Mouse (Mus musculus) 416B (cell line): ENCODE results near the gene Myocos.
"Not testable (repeated sequence)": the region's sequence is repeated elsewhere in the genome, so short reads cannot be mapped to it uniquely, and the experiment has no call there.

ENCODE experiments used
- DNase-seq: peaks from one replicate; pipeline ENCODE4 v3.0.0; 2011; ENCODE audit warnings: low read depth

Myocos gene

DNA sequence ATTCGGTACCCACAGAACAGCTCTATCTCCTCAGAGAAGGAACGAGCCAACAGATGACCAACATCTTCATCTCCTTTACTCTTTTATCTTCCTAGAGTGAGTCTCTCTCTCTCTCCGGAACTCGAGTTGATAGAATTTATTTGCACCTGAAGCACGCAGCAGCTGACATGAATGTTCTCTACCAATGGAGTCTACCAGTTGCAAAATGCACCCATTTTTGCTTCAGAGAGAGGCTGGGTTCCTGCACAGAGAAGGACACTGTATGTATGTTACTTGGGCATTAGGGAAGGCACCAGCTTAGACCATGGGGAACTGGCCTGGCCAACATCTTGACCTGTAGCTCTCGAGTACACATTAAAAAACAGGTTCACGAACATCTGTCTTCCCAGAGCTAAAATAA, at the start of gene Myocos:
Myocos (minus strand) TSS at position 101 of the 400 bp plus-strand sequence.
- DNase-seq: no peak

DNA sequence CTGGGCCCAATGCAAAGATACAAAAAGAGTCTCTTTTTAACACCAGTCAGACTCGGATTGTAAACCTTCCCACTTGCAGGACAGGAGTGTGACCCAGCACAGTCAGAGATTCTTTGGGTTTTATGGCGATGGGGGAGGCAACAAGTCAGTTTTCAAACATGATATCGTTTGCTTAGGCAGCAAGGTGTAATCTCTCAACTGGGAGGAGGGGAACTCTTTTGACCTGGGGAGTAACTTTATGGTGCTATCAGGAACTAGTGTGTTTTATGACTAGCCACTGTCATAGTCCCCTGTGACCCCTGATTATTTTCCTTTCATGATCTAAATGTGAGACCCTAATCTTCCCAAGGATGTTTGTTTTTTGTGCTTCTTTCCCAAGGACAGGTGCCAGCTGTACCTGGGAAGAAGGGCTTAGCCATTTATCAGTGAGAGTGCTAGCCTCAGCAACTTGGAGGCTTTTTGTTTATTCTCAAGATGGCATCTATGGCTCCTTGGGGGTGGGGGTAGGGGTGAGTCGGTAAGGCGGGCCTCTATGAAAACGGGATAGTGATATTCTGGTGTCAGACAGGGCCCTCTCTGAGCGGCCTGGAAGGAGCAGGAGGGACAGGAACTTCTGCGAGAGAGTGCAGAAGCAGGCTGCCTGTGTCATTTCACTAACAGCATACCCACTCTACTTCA, 42.5 kb upstream of the Myocos start:
- DNase-seq: no peak

DNA sequence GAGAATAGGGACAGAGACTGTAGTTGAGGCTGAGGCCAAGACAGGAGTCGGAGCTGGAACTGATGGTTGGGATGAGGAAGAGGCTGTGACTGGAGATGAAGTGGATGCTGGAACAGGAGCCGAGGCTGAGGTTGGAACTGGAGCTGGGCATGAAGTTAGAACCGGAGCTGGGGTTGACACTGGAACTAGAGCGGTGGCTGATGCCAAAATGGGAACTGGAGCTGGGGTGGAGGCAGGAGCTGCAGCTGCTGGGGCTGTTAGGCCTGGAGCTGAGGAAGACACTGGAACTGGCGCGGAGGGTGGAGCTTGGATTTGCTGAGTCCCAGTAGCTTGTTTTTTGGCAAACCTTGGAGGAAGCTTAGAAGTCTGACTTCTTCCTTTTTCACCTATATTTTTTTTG, 39.8 kb upstream of the Myocos start:
- DNase-seq: no peak

DNA sequence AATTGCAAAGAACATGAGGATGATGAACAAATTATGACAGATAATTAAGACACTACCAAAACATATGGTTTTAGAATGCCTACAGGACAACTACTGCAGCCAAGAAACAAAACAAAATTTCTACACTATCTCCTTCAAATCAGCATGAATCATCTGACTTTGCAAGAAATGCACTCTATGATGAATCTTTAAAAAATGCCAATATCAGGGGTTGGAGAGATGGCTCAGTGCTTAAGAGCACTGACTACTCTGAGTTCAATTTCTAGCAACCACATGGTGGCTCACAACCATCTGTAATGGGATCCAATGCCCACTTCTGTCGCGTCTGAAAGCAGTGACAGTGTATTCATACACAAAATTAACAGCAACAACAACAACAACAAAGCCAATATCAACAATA, 35.7 kb upstream of the Myocos start:
- DNase-seq: no peak

DNA sequence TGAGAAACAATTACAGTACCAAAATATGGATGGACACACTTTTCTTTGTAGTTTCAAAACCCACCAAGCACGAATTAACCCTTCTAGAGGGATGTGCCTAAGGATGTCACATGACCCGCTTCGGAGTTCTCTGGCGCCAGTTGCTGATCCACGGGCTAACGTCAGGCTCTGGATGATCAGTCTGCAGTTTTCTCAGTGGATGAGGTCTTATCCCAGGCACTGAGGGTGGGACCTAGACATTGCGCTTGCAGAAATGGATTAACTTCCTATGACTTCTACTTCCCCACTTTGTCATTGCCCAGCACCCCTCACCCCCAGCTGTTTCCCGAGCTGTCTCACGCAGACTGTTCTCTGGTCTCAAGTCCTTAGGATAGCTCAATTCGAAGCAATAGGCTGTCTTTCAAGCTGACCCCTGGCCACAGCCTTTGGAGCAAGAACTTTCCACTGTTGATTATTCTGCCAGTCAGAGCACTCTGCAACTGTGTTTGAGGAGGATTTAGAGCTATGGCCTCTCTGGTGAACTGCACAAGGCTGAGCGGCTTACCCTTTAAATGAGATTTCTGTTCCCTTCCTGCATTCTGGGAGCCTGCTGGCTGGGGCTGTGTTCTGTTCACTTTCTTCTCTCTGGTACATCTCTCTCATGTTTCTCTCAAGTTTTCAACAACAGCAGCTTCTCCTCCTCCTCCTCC, 7.6 kb upstream of the Myocos start:
- no peak for DNase-seq

DNA sequence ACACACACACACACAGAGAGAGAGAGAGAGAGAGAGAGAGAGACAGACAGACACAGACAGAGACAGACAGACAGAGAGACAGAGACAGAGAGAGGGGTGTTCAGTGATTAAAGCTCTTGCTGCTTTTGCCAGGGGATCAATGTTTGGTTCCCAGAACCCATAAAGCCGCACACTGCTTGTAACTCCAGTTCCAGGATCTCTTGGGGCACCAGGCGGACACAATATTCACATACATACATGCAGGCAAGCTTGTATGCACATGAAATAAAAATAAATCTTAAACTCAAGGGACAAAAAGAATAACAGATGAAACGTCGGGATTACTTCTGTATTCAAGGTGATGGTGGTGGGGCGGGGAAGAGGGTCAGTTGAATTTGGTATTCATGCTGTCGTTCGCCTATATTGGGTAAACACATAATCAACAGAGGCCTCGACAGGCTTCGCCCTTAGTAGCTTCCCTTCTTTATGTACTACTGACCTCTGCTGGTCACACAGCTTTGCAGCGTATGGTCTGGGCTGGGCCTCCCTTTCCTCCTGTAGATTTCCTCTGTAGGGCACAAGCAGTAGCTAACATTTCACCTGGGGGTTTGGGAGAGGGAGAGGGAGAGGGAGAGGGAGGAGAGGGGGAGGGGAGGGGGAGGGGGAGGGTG, 6.9 kb upstream of the Myocos start:
- DNase-seq: peak; percentile 81

DNA sequence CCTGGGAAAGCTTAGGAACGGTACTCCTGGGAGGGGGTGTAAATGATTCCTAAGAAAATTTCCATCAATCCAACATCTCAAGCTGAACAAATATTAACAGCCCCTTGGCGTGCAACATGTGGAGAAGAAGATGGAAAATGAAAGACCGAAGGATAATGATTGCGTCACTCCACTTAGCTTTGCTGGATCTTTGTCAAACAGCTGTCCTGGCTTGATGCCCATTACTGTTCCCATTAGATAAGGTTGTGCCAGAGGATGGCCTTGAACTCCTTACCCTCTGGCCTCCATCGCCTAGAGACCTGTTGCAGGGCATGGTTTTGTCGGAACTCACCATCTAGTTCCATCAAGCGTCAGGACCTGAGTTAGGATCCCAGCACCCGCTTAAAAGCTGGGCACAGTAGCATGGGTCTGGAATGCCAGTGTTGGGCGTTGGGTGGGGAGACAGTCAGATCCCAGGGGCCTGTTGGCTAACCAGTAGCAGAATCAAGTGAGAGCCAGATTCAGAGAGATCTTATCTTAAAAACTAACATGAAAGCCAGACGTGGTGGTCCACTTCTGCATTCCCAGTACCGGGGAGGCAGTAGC, 2.3 kb upstream of the Myocos start:
- DNase-seq: peak; percentile 64

DNA sequence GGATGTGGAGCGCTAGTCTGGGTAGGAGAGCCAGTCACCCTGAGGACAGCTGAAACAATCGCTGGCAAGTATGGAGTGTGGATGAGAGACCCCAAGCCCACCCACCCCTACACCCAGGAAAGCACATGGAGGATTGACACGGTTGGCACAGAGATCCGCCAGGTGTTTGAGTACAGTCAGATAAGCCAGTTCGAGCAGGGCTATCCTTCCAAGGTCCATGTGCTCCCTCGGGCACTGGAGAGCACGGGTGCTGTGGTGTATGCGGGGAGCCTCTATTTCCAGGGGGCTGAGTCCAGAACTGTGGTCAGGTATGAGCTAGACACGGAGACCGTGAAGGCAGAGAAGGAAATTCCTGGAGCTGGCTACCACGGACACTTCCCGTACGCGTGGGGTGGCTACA, 9.6 kb downstream of the Myocos start:
- no peak for DNase-seq

DNA sequence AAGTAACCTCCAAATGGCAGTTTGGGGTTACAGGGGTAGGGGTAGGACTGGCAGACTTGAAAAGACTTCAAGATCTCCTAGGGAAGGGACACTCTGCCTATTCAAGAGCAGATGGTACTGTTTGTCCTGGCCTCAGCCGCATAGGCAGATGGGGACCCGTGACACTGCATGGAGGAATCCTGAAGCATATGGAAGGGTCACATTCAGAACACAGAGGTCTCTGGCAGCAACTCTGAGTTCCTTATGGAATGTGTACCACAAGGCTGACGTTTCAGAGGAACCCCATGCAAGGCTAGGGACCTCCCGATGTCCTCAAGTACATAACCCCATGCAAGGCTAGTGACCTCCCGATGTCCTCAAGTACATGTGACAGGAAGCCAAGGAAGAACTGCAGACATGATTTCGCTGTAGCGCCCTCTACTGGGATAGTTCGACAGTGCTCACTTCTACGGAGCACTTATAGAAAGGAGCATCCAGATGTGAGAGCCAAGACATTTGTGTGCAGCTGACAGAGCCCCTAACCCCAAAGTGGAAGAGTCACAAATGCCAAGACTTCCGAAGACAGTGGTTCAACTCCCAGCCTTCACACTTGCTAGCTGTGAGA, 11.8 kb downstream of the Myocos start:
- DNase-seq: peak; percentile 40

DNA sequence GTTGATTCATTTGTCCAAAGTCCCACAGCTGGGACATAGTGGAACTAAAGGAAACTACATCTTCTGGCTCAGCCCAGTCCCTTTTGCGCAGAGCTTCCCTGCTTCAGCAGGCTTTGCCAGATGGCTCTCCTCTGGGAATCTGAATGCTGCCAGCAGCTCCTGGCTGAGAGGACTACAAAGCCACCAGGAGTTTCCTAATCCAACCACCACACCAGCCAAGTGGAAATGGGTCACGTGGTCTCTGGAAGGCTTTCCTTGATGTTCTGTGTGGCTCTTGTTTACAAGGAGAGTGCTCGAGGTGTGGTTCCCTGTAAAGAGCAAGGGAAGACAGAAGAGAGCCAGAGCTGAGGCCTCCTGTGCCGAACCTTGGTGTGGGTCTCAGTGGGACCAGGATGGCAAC, 14.3 kb downstream of the Myocos start:
- no peak for DNase-seq

DNA sequence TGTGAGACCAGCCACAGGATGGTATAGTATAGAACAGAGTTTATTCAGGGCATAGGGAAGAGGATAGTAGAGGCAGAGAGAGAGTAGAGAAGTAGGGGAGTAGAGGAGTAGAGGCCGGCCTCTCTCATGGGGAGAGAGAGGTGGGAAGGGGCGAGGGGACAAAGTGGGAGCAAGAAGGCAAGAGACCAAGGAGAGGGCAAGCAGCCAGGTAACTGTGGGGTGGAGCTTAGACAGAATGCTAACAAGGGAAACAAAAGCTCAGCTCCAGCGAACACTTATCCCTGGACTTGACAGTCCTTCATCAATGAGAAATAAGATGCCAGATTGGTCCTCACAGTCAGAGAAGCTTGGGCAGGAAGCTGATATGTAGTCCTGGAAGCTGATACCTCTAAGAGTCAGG, 15.4 kb downstream of the Myocos start:
- DNase-seq: no peak

DNA sequence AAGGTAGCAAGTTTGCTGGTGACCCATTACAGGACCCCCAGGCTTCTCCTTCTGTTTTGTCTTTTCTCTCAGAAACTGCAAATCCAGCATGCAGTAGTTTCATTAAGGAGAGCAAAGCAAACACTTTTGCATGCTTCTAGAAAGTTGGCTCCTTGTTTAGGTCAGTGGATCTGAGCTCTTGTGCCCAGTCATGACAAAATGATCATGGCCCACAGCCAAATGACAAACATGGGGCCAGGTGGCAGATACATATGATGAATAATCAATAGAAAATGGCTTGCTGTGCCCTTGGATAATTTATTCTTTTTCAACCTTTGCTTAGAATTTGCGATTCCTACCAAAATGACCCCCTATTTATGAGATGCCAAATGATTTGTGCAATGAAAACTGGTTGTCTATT, 18.2 kb downstream of the Myocos start:
- no peak for DNase-seq

DNA sequence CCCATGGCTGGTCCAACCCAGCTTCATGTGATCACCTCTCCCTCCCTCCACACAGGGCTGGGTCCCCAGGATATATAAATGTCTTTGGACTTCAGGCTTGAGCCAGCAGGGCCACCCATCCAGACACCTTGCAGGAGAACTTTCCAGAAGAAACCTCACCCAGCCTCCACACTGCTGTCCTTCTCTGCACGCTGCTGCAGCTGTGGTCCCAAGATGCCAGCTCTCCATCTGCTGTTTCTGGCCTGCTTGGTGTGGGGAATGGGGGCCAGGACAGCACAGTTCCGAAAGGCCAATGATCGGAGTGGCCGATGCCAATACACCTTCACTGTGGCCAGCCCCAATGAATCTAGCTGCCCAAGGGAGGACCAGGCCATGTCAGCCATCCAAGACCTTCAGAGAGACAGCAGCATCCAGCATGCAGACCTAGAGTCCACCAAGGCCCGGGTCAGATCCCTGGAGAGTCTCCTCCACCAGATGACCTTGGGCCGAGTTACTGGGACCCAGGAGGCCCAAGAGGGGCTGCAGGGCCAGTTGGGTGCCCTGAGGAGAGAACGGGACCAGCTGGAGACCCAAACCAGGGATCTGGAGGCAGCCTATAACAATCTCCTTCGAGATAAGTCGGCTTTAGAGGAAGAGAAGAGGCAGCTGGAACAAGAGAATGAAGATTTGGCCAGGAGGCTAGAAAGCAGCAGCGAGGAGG, 18.8 kb downstream of the Myocos start, which contains the start of gene Myoc:
Myoc (plus strand) TSS at position 105 of the 700 bp plus-strand sequence.
- DNase-seq: no peak

DNA sequence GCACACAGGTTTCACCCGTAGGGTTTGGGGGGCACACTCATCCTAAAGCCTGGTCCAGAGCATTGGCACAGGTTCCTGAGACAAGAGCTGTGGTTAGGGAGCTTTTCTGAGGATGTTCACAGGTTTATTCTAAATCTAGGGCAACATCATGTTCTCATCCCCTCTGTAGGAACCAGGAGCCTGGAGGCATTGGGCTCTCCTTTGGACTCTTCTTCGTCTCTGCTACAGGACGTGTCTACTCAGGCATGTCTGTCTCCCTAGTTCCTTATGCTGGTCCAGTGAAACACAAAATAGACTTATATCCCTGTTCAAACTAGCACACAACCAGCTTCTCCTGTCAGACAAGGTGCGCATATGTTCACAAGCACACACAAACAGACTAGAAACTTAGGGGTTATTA, 19.5 kb downstream of the Myocos start:
- DNase-seq: no peak

DNA sequence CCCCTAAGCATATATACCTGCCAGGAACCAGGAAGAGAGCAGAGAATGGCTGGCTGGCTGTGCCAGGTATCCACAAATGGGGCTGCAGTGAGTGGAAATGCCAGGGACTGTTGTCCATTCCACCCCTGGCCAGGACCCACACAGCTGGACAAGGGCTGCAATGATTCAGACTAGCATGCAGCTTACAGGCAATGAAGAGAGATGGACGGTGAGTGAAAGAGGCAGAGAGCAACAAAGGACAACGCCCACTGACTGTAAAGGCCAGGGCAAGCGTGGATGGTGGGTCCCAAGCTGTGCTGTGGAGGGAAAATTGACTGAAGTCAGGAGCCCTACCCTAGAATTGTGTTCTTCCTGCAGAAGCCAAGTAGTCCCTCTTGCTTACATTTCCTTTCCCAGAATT, 21.5 kb downstream of the Myocos start:
- DNase-seq: no peak

DNA sequence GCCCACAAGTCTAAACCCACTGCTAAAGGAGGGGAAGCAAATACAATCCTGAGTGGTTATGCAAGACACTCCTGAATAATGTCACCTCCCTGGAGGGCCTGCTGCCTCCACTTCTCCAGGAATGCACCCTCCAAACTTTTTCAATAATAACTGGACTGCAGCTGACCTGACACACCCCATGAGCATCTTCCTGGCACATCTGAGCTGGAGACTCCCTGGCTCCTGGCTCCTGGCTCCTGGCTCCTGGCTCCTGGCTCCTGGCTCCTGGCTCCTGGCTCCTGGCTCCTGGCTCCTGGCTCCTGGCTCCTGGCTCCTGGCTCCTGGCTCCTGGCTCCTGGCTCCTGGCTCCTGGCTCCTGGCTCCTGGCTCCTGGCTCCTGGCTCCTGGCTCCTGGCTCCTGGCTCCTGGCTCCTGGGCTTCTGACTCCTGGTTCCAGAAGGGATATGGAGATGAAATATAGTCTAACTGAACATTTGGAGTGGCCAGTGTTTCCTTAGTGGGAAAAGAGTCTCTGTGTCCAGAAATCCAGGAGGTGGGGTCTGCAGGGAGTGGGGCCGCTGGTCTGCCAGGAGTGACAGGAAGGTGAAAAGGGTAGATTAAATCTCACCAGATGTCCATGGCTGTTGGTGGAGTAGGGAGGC, 22.6 kb downstream of the Myocos start:
- DNase-seq: not testable (repeated sequence)

DNA sequence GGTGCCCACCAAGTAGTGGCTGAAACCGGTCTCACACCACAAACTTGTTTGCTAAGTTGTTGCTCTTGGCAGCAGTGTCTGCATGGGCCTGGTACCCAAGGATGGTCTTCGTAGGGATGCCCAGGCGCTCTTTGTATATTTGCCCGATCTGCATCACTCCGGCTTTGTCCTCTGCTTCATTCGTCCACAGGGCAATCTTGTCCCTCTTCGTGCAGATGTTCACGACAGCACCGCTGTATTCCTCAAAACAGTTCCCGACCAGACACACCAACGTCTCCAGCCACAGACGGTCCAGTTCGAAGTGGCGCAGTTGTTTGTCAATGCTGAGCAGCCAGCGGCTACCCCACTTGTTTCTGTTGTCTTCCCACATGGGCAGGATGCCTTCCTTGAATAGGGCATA, 29.7 kb downstream of the Myocos start:
- not testable (repeated sequence) for DNase-seq

DNA sequence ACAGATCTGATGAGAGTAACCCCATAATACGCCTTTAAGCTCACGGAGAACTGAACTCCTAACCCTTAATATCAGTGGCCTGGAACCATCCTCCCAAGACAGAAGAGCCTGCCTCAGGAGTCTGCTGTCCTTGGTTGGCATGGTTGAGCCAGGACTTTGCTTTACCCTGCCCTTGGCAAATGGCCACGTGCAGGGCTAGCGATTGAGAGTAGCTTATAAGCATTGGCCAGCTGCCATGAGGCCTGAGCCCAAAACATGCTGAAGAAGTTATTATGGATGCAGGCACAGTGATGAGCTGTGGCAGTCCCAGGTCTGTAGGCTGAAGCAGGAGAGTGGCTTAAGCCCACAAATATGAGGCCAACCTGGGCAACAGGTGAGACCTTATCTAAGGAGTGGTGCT, 30.2 kb downstream of the Myocos start:
- not testable (repeated sequence) for DNase-seq

DNA sequence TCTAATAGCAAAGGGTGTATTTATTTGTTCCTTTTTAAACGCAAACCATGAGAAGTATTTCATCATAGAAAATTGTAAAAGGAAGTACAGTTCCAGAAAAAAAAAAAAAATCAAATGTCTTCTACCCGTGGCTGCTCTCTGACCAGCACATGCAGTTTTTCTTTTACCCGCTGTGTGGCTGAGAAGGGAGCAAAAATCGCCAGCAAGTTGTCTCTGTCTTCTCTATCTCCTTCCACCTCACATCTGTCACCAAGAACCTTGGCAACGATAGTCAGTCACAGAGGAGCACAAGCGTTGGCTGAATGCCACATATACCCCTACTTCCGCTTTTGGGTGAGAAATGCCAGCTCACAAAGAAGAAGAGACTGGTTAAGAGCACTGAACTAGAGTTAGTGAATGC, 32.8 kb downstream of the Myocos start:
- peak; percentile 83 for DNase-seq

DNA sequence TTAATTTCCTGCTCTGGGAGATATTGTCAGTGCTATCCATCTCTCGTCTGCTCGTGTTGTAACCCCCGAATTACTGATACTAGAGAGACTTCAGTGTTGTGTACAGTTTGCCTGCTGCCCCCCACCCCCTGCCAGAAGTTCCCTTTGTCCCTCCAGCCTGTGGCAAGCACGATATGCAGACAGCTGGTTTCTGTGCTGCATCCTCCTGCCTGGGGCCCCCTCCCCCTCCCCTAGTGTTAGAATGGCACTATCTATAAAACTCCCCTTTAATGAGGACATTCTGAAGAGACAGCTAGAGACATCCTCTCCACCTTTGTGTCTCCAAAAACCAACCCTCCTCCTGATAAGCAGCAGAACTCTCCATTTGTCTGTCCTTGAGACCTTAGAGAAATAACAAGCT, 34.1 kb downstream of the Myocos start:
- DNase-seq: no peak

DNA sequence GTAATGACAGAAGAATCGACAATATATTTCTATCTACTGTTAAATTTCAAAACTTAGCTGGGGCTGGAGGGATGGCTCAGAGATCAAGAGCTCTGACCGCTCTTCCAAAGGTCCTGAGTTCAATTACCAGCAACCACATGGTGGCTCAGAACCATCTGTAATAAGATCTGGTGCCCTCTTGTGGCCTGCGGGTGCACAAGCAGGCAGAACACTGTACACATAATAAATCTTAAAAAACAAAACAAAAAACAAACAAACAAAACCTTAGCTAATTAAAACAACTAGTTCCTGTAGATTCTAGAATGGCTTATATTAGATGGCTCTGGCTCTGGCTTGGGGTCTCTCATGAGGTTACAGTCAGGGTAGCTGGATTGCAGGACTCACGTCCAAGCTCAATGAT, 37.5 kb downstream of the Myocos start:
- DNase-seq: peak; percentile 31
